In the genomic region with DNA sequence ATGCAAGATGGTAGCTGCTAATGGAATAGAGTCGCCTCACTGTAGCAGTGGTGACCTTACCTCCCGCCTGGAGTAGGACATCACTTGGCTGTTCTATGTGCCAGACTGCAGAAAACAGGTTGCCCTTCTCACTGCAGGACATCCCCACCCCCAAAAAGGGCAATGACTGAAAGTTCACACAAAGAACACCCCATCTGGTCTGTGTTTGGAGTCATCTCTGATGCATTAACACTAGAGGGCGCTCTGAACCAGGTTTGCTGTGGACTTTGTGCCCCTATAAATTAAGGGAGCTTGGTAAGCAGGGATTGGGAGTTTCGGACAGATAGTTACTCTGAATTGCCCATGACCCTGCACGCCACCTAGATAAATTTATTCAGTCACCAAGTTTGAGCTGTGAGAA, we compare ENCODE assay signal across 8 mouse cellular contexts. TPM values are rescaled to one million over a fixed set of nuclear protein-coding genes. Genes with fewer than 3 reads are reported as not detected.
DNase-seq lines count a peak whose midpoint lies in the region; ATAC-seq and TF ChIP-seq lines count a peak whose summit lies in the region.
"Had no signal": no experiment of that assay in that cellular context is flagged by ENCODE, and none has a peak within 500 bp of the region (broad histone marks: within the 10 kb centered on the region; RNA-seq: fewer than 3 reads in every experiment).

No protein-coding gene starts in this region.

- no peaks in the 10 kb centered on the region for H3K9me3 ChIP-seq in kidney, embryonic 16.5 days (ENCODE audit: low read length)
- no peaks in the 10 kb centered on the region for H3K9me3 ChIP-seq in kidney, embryonic 15.5 days (replicated peaks)
- no peaks in the 10 kb centered on the region for H3K9me3 ChIP-seq in intestine, postnatal 0 days (ENCODE audit: control insufficient read depth)
- H3K9me3 ChIP-seq: heart, embryonic 13.5 days had no signal

- TF ChIP-seq CTCF in cortical plate, adult 2 months (IDR thresholded peaks at IDR 0.05; ENCODE audit: extremely low read depth, insufficient read depth, low read length), result peak; percentile 72
- TF ChIP-seq CTCF in intestine, postnatal 0 days (IDR thresholded peaks at IDR 0.05; ENCODE audit: low read depth), result peak; percentile 88

- no peaks in the 10 kb centered on the region for H3K4me1 ChIP-seq in kidney, embryonic 16.5 days (ENCODE audit: insufficient read depth, low read length)
- H3K4me1 ChIP-seq in kidney, embryonic 15.5 days, result no peaks in the 10 kb centered on the region
- H3K4me1 ChIP-seq in cortical plate, adult 2 months (ENCODE audit: control insufficient read depth, insufficient read depth, low read length), result no peaks in the 10 kb centered on the region
- H3K4me1 ChIP-seq in intestine, postnatal 0 days (replicated peaks; ENCODE audit: control insufficient read depth, insufficient read depth, low read length), result no peaks in the 10 kb centered on the region
- H3K4me1 ChIP-seq: heart, embryonic 13.5 days had no signal

- no peaks in the 10 kb centered on the region for H3K36me3 ChIP-seq in kidney, embryonic 16.5 days (ENCODE audit: insufficient read depth, low read length)
- no peaks in the 10 kb centered on the region for H3K36me3 ChIP-seq in kidney, embryonic 15.5 days
- no peaks in the 10 kb centered on the region for H3K36me3 ChIP-seq in intestine, postnatal 0 days (ENCODE audit: control insufficient read depth, insufficient read depth)
- H3K36me3 ChIP-seq: heart, embryonic 13.5 days had no signal

- no peak overlapping the region for H3K4me2 ChIP-seq in kidney, embryonic 16.5 days (replicated peaks; ENCODE audit: low read depth, low read length)
- H3K4me2 ChIP-seq in kidney, embryonic 15.5 days, result no peak overlapping the region
- no peak overlapping the region for H3K4me2 ChIP-seq in intestine, postnatal 0 days (replicated peaks; ENCODE audit: low read depth)
- H3K4me2 ChIP-seq: heart, embryonic 13.5 days had no signal

- no peak overlapping the region for H3K4me3 ChIP-seq in kidney, embryonic 16.5 days (ENCODE audit: low read length)
- H3K4me3 ChIP-seq in kidney, embryonic 15.5 days (replicated peaks), result no peak overlapping the region
- H3K4me3 ChIP-seq in cortical plate, adult 2 months (ENCODE audit: insufficient read depth, low read length), result no peak overlapping the region
- H3K4me3 ChIP-seq in intestine, postnatal 0 days (ENCODE audit: low read depth, low read length), result no peak overlapping the region
- H3K4me3 ChIP-seq: heart, embryonic 13.5 days had no signal

- H3K27ac ChIP-seq in kidney, embryonic 16.5 days (ENCODE audit: low read length), result no peak overlapping the region
- H3K27ac ChIP-seq in kidney, embryonic 15.5 days, result no peak overlapping the region
- no peak overlapping the region for H3K27ac ChIP-seq in cortical plate, adult 2 months (ENCODE audit: insufficient read depth, low read length)
- no peak overlapping the region for H3K27ac ChIP-seq in intestine, postnatal 0 days (ENCODE audit: low read depth, low read length)
- H3K27ac ChIP-seq: heart, embryonic 13.5 days had no signal

- 0 out of 2 replicates have a peak, but pooled peaks have one; percentile 23 for ATAC-seq in kidney, embryonic 16.5 days (ENCODE audit: low FRiP score, low TSS enrichment)
- no peak for ATAC-seq in kidney, embryonic 15.5 days (replicated peaks; ENCODE audit: low FRiP score)
- ATAC-seq in intestine, postnatal 0 days, result peak; percentile 37; the same call in 1 of the 2 replicates

- WGBS in kidney, embryonic 16.5 days, result 20% methylated on average over 5 of the region's 5 CpGs
- 24% methylated on average over 5 of the region's 5 CpGs for WGBS in kidney, embryonic 15.5 days
- 17% methylated on average over 5 of the region's 5 CpGs for WGBS in intestine, postnatal 0 days

- peak; percentile 59 for DNase-seq in MEL-GATA-1-ER (ENCODE audit: extremely low read depth, low read depth)
- DNase-seq in naive thymus-derived CD4-positive, alpha-beta T cell, adult 2 months (ENCODE audit: low read depth), result peak; percentile 70
- no peak for DNase-seq in urinary bladder, postnatal 10 days (ENCODE audit: low spot score)

- H3K27me3 ChIP-seq in kidney, embryonic 16.5 days (ENCODE audit: insufficient read depth, low read length), result no peaks in the 10 kb centered on the region
- no peaks in the 10 kb centered on the region for H3K27me3 ChIP-seq in kidney, embryonic 15.5 days
- H3K27me3 ChIP-seq in intestine, postnatal 0 days (replicated peaks; ENCODE audit: control insufficient read depth, insufficient read depth, low read length), result no peaks in the 10 kb centered on the region
- H3K27me3 ChIP-seq: heart, embryonic 13.5 days had no signal

- no peak for TF ChIP-seq POLR2A in cortical plate, adult 2 months (IDR thresholded peaks at IDR 0.05; ENCODE audit: extremely low read depth, insufficient read depth, low read length)

- no peak overlapping the region for H3K9ac ChIP-seq in kidney, embryonic 16.5 days (replicated peaks; ENCODE audit: low read length)
- H3K9ac ChIP-seq in kidney, embryonic 15.5 days, result no peak overlapping the region
- no peak overlapping the region for H3K9ac ChIP-seq in intestine, postnatal 0 days (ENCODE audit: low read depth, low read length)
- H3K9ac ChIP-seq: heart, embryonic 13.5 days had no signal

RNA-seq across cellular contexts. Expression of gene Lrrc20, which starts 8.7 kb away (rescaled TPM):
- 8.4 and 10.5 TPM in 2 replicates for polyA plus RNA-seq in kidney, embryonic 16.5 days (2015; fragmentation: Nextera tagmentation; extraction: Ambion mirVana)
- polyA plus RNA-seq in kidney, embryonic 15.5 days (2015; fragmentation: Nextera tagmentation; extraction: Ambion mirVana), result 8.1 and 8.4 TPM in 2 replicates
- 21.1 and 22.8 TPM in 2 replicates for polyA plus RNA-seq in cortical plate, adult 2 months (2012; rRNA removed)
- 3.3 and 3.5 TPM in 2 replicates for polyA plus RNA-seq in intestine, postnatal 0 days (2015; fragmentation: Nextera tagmentation; extraction: Ambion mirVana)

RNA-seq across cellular contexts. Expression of gene Eif4ebp2, which starts 14.4 kb away (rescaled TPM):
- 57.4 and 71.4 TPM in 2 replicates for polyA plus RNA-seq in kidney, embryonic 16.5 days (2015; fragmentation: Nextera tagmentation; extraction: Ambion mirVana)
- 69.4 and 70.0 TPM in 2 replicates for polyA plus RNA-seq in kidney, embryonic 15.5 days (2015; fragmentation: Nextera tagmentation; extraction: Ambion mirVana)
- 25.6 and 27.6 TPM in 2 replicates for polyA plus RNA-seq in cortical plate, adult 2 months (2012; rRNA removed)
- 53.1 and 55.0 TPM in 2 replicates for polyA plus RNA-seq in intestine, postnatal 0 days (2015; fragmentation: Nextera tagmentation; extraction: Ambion mirVana)

RNA-seq across cellular contexts. Expression of gene Nodal, which starts 49.1 kb away (rescaled TPM):
- polyA plus RNA-seq in kidney, embryonic 16.5 days (2015; fragmentation: Nextera tagmentation; extraction: Ambion mirVana), result 0.40 and 0.67 TPM in 2 replicates
- 0.38 and 0.42 TPM in 2 replicates for polyA plus RNA-seq in kidney, embryonic 15.5 days (2015; fragmentation: Nextera tagmentation; extraction: Ambion mirVana)
- 0.75 and 0.81 TPM in 2 replicates for polyA plus RNA-seq in cortical plate, adult 2 months (2012; rRNA removed)
- polyA plus RNA-seq in intestine, postnatal 0 days (2015; fragmentation: Nextera tagmentation; extraction: Ambion mirVana), result 0.10 TPM in 1 of 2 replicates, not detected in the other
- polyA plus RNA-seq: heart, embryonic 13.5 days had no signal
